Mouse (Mus musculus): ENCODE measurements around the gene Arid3a. TPM values are rescaled to one million over a fixed set of nuclear protein-coding genes. Genes with fewer than 3 reads are reported as not detected.
"Not testable (repeated sequence)": the region's sequence is repeated elsewhere in the genome, so short reads cannot be mapped to it uniquely, and the experiment has no call there.

Arid3a gene
- polyA plus RNA-seq, 1 experiment = 36.5 TPM

DNA sequence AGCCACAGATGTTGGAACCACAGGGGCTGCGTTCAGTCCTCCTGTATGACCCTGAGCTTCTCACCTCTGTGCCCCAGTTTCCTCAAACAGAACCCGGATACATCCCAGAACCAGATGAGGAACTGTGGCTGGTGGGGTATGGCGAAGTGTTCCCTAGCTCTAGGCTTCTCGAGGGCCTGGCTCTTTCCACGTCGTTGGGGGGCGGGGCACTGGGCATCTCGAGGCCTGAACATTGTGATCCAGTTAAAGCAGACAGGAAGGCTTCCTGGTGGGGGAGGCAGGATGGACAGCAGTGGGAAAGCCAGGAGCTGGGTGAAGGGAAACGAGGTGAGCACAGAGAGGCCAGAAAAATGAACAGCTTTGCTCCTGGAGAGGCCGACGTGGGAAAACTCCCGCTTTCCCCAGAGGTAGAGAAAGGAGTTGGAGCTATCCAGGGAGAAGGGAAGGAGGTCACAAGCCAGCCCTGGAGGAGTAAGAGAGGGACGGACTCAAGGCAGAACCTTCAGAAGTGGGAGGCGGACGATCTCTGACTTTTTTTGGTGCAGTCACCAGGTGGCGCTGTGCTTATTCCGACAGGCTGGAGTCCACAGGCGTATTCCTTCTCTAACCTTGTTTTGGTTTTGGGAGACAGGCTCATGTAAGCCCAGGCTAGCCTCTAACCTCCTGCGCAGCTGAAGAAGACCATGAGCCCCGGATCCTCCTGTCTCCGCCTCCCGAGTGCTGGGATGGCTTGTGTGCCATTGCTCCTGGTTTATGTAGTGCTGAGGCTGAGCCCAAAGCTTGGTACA, 43.4 kb upstream of the Arid3a start:
- Histone ChIP-seq H3K4me1 (ENCODE audit: control insufficient read depth, insufficient read depth, low read length) (no peaks in the 10 kb centered on the region), H3K27ac (ENCODE audit: insufficient read depth, low read length) (no peak overlapping the region), H3K36me3 (ENCODE audit: control insufficient read depth, insufficient read depth, low read length, poor library complexity, severe bottlenecking) (no peaks in the 10 kb centered on the region), H3K27me3 (ENCODE audit: control insufficient read depth, insufficient read depth, low read length, poor library complexity, severe bottlenecking) (no peaks in the 10 kb centered on the region), H3K4me3 (ENCODE audit: low read depth, low read length) (no peak overlapping the region), H3K9ac (ENCODE audit: low read depth, poor library complexity, severe bottlenecking) (no peak overlapping the region), H3K9me3 (replicated peaks; ENCODE audit: control insufficient read depth, insufficient read depth, low read length, poor library complexity, severe bottlenecking) (no peaks in the 10 kb centered on the region)
- no peak for TF ChIP-seq EP300 (IDR thresholded peaks at IDR 0.05; ENCODE audit: insufficient read depth, low read depth, low read length)
- TF ChIP-seq POLR2A (IDR thresholded peaks at IDR 0.05; ENCODE audit: insufficient read depth, low read length) = no peak
- peak; percentile 88 for TF ChIP-seq CTCF (IDR thresholded peaks at IDR 0.05; ENCODE audit: low read depth, low read length)

DNA sequence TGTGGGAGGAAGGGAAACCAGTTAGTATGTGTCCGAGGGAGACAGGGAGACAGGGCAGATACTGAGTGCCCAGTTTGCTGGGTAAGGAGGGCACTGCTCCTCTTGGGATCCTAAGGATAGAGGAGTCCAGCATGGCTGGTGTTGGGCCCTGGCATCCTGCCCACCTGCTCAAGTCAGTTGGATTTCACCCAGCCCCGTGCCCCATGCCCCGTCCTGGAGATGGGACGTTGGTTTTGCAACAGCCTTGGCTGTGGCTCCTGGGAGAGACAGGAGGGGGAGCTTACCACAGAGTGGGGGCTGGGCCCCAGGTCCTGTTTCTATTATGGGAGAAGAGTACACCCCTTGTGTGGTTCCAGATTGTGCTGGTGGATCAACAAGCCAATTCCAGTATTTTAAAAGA, 42.4 kb upstream of the Arid3a start:
- Histone ChIP-seq H3K4me1 (ENCODE audit: control insufficient read depth, insufficient read depth, low read length) (no peaks in the 10 kb centered on the region), H3K36me3 (ENCODE audit: control insufficient read depth, insufficient read depth, low read length, poor library complexity, severe bottlenecking) (no peaks in the 10 kb centered on the region), H3K27me3 (ENCODE audit: control insufficient read depth, insufficient read depth, low read length, poor library complexity, severe bottlenecking) (no peaks in the 10 kb centered on the region), H3K27ac (ENCODE audit: insufficient read depth, low read length) (no peak overlapping the region), H3K4me3 (ENCODE audit: low read depth, low read length) (no peak overlapping the region), H3K9ac (ENCODE audit: low read depth, poor library complexity, severe bottlenecking) (no peak overlapping the region), H3K9me3 (replicated peaks; ENCODE audit: control insufficient read depth, insufficient read depth, low read length, poor library complexity, severe bottlenecking) (no peaks in the 10 kb centered on the region)
- TF ChIP-seq CTCF (IDR thresholded peaks at IDR 0.05; ENCODE audit: low read depth, low read length) (no peak), EP300 (IDR thresholded peaks at IDR 0.05; ENCODE audit: insufficient read depth, low read depth, low read length) (no peak)

DNA sequence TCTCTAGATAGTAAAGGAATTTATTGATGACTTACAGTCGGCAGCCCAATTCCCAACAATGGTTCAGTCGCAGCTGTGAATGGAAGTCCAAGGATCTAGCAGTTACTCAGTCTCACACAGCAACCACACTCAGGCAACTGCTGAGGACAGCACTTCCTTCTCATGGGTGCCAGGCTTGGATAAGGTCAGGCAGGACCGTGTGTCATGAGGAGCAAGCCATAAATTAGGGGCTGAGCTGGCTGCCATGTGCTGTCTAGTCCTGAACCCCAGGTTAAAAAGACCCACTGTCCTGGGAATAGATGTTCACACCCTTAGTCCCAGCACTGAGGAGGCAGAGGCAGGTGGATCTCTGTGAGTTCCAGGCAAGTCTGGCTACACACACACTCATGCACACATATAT, 41.9 kb upstream of the Arid3a start:
- H3K4me3 ChIP-seq (ENCODE audit: low read depth, low read length); H3K27me3 ChIP-seq (ENCODE audit: control insufficient read depth, insufficient read depth, low read length, poor library complexity, severe bottlenecking); H3K4me1 ChIP-seq (ENCODE audit: control insufficient read depth, insufficient read depth, low read length); H3K9ac ChIP-seq (ENCODE audit: low read depth, poor library complexity, severe bottlenecking); H3K9me3 ChIP-seq (replicated peaks; ENCODE audit: control insufficient read depth, insufficient read depth, low read length, poor library complexity, severe bottlenecking); H3K27ac ChIP-seq (ENCODE audit: insufficient read depth, low read length); H3K36me3 ChIP-seq (ENCODE audit: control insufficient read depth, insufficient read depth, low read length, poor library complexity, severe bottlenecking): not testable (repeated sequence)

DNA sequence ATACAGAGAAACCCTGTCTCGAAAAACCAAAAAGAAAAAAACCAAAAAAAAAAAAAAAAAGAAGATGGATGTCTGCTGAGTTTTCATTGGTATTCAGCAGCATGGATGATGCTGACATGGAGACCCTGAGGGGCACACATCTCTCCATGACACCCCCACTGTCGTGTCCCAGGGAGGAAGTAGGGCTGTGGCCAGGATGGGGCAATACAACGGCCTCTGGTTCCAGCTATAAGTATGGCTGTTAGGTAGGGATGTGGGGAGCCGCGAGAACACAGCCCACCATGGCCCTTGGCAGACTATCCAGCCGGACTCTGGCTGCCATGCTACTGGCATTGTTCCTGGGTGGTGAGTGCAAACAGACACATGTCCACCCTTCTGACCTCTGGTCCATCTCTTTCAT, 40.8 kb upstream of the Arid3a start, which contains the start of gene Elane:
Gene Elane, plus strand, starts transcription at position 194 of the 400 bp plus-strand sequence.
- Histone ChIP-seq H3K9me3 (replicated peaks; ENCODE audit: control insufficient read depth, insufficient read depth, low read length, poor library complexity, severe bottlenecking) (no peaks in the 10 kb centered on the region), H3K27ac (ENCODE audit: insufficient read depth, low read length) (no peak within 1 kb of the TSS), H3K27me3 (ENCODE audit: control insufficient read depth, insufficient read depth, low read length, poor library complexity, severe bottlenecking) (no peaks in the 10 kb centered on the region), H3K4me3 (ENCODE audit: low read depth, low read length) (no peak within 1 kb of the TSS), H3K4me1 (ENCODE audit: control insufficient read depth, insufficient read depth, low read length) (no peaks in the 10 kb centered on the region), H3K36me3 (ENCODE audit: control insufficient read depth, insufficient read depth, low read length, poor library complexity, severe bottlenecking) (no peaks in the 10 kb centered on the region), H3K9ac (ENCODE audit: low read depth, poor library complexity, severe bottlenecking) (no peak within 1 kb of the TSS)
- TF ChIP-seq EP300 (IDR thresholded peaks at IDR 0.05; ENCODE audit: insufficient read depth, low read depth, low read length) (no peak), POLR2A (IDR thresholded peaks at IDR 0.05; ENCODE audit: insufficient read depth, low read length) (no peak), CTCF (IDR thresholded peaks at IDR 0.05; ENCODE audit: low read depth, low read length) (no peak)

DNA sequence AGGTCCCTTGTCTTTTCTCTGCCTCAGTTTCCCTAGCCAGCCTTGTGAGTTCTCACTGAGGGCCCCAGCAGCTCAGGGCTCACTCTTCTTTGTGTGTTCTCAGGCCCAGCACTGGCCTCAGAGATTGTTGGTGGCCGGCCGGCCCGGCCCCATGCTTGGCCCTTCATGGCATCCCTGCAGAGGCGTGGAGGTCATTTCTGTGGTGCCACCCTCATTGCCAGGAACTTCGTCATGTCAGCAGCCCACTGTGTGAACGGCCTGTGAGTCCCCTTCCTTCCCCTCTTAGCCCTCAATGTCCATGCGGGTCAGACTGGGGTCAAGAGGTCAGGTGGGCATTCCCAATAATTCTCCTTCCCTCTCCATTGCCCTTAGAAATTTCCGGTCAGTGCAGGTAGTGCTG, 40.2 kb upstream of the Arid3a start:
- no peaks in the 10 kb centered on the region for H3K27me3 ChIP-seq (ENCODE audit: control insufficient read depth, insufficient read depth, low read length, poor library complexity, severe bottlenecking)
- no peak overlapping the region for H3K27ac ChIP-seq (ENCODE audit: insufficient read depth, low read length)
- H3K9ac ChIP-seq (ENCODE audit: low read depth, poor library complexity, severe bottlenecking) = no peak overlapping the region
- no peaks in the 10 kb centered on the region for H3K9me3 ChIP-seq (replicated peaks; ENCODE audit: control insufficient read depth, insufficient read depth, low read length, poor library complexity, severe bottlenecking)
- H3K4me3 ChIP-seq (ENCODE audit: low read depth, low read length) = no peak overlapping the region
- no peaks in the 10 kb centered on the region for H3K36me3 ChIP-seq (ENCODE audit: control insufficient read depth, insufficient read depth, low read length, poor library complexity, severe bottlenecking)
- no peaks in the 10 kb centered on the region for H3K4me1 ChIP-seq (ENCODE audit: control insufficient read depth, insufficient read depth, low read length)
- TF ChIP-seq EP300 (IDR thresholded peaks at IDR 0.05; ENCODE audit: insufficient read depth, low read depth, low read length) = no peak
- TF ChIP-seq POLR2A (IDR thresholded peaks at IDR 0.05; ENCODE audit: insufficient read depth, low read length) = no peak
- no peak for TF ChIP-seq CTCF (IDR thresholded peaks at IDR 0.05; ENCODE audit: low read depth, low read length)

DNA sequence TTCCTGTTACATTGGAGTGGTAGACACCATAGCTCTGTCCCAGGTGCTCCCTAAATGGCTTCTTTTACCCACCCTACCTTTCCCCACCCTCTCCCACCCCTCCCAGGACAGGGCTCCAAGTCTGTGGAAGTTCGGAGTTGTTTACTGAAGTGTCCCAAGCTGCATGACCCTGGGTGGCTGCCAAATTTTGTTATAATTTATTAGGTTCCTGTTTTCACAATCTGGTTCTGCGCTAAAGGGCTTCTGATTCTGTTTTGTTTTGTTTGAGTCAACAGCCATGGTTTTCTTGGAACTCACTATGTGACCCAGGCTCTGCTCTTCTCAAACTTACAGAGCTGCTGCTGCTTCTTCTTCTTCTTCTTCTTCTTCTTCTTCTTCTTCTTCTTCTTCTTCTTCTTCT, 37.5 kb upstream of the Arid3a start:
- no peaks in the 10 kb centered on the region for H3K9me3 ChIP-seq (replicated peaks; ENCODE audit: control insufficient read depth, insufficient read depth, low read length, poor library complexity, severe bottlenecking)
- H3K27ac ChIP-seq (ENCODE audit: insufficient read depth, low read length) = no peak overlapping the region
- no peak for TF ChIP-seq EP300 (IDR thresholded peaks at IDR 0.05; ENCODE audit: insufficient read depth, low read depth, low read length)
- no peak for TF ChIP-seq CTCF (IDR thresholded peaks at IDR 0.05; ENCODE audit: low read depth, low read length)
- TF ChIP-seq POLR2A (IDR thresholded peaks at IDR 0.05; ENCODE audit: insufficient read depth, low read length) = no peak
- no peak overlapping the region for H3K9ac ChIP-seq (ENCODE audit: low read depth, poor library complexity, severe bottlenecking)
- no peaks in the 10 kb centered on the region for H3K4me1 ChIP-seq (ENCODE audit: control insufficient read depth, insufficient read depth, low read length)
- no peaks in the 10 kb centered on the region for H3K36me3 ChIP-seq (ENCODE audit: control insufficient read depth, insufficient read depth, low read length, poor library complexity, severe bottlenecking)
- H3K4me3 ChIP-seq (ENCODE audit: low read depth, low read length) = no peak overlapping the region
- H3K27me3 ChIP-seq (ENCODE audit: control insufficient read depth, insufficient read depth, low read length, poor library complexity, severe bottlenecking) = no peaks in the 10 kb centered on the region
